Mouse (Mus musculus): ENCODE data around the gene Gm20671.

DNA sequence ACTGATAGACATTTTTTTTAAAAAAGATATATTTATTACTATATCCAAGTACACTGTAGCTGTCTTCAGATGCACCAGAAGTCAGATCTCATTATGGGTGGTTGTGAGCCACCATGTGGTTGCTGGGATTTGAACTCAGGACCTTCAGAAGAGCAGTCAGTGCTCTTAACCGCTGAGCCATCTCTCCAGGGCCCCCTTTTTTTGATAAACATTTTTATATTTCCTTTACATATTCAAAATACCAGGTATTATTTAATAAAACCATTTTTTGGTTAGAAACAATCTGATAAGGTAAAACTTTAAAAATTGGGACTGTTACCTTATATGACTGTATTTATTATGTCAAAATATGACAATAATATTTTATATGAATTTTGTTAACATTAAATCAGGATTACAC lies 34.2 kb upstream of the Gm20671 start:
- TF ChIP-seq CTCF (IDR thresholded peaks at IDR 0.05; ENCODE audit: borderline replicate concordance, extremely low read depth, insufficient read depth, insufficient read length) (no peak), POLR2A (IDR thresholded peaks at IDR 0.05; ENCODE audit: borderline replicate concordance, extremely low read depth, insufficient read depth, insufficient read length, poor library complexity, severe bottlenecking) (no peak)
